Mouse (Mus musculus): ENCODE data around the gene Rab11fip5. TPM values are rescaled to one million over a fixed set of nuclear protein-coding genes. Genes with fewer than 3 reads are reported as not detected.
A peak's percentile ranks its signal among the peaks of the same experiment; 100 is the strongest.

The Rab11fip5 gene
- total RNA-seq (2021): 10 to 100 TPM; 65.7 to 66.8 TPM

GRCm38 (mm10) chr6:85373951-85374733 is at the start of gene Rab11fip5:
TSS of gene Rab11fip5 (minus strand) at chr6:85374634.
- intact Hi-C loops (cut with DNase I): loop anchor here (1.0 kb wide), 1 partner anchor 41 kb away; the partner anchor contains the start of gene Sfxn5
- peak; percentile 32 to 33 for DNase-seq (ENCODE audit: low spot score in 2 of 2)

- intact Hi-C loops (cut with DNase I): no loop called here
- DNase-seq (ENCODE audit: low spot score in 2 of 2): no peak
Measured at GRCm38 (mm10) chr6:85423836-85424379, 49.5 kb upstream of the Rab11fip5 start, which contains the start of gene Noto. TSS of gene Noto (plus strand) at chr6:85423886.

GRCm38 (mm10) chr6:85419150-85419549 is 44.7 kb upstream of the Rab11fip5 start:
- intact Hi-C loops (cut with DNase I): no loop called here

GRCm38 (mm10) chr6:85415829-85416228 is 41.4 kb upstream of the Rab11fip5 start:
- no peak for DNase-seq (ENCODE audit: low spot score in 2 of 2)
- intact Hi-C loops (cut with DNase I): no loop called here

More at GRCm38 (mm10) chr6:85419150-85419549, 44.7 kb upstream of the Rab11fip5 start:
- no peak for DNase-seq (ENCODE audit: low spot score in 2 of 2)

GRCm38 (mm10) chr6:85410771-85411273 is 36.4 kb upstream of the Rab11fip5 start:
- DNase-seq (ENCODE audit: low spot score in 2 of 2): peak; percentile 18 to 52
- intact Hi-C loops (cut with DNase I): loop anchor here (2.0 kb wide), 1 partner anchor 256 kb away; no protein-coding TSS in a partner anchor

- intact Hi-C loops (cut with DNase I): no loop called here
Measured at GRCm38 (mm10) chr6:85409003-85409402, 34.6 kb upstream of the Rab11fip5 start.

GRCm38 (mm10) chr6:85403039-85403438 is 28.6 kb upstream of the Rab11fip5 start:
- intact Hi-C loops (cut with DNase I): no loop called here
- no peak for DNase-seq (ENCODE audit: low spot score in 2 of 2)

More at GRCm38 (mm10) chr6:85409003-85409402, 34.6 kb upstream of the Rab11fip5 start:
- no peak for DNase-seq (ENCODE audit: low spot score in 2 of 2)

GRCm38 (mm10) chr6:85402613-85403012 is 28.2 kb upstream of the Rab11fip5 start:
- intact Hi-C loops (cut with DNase I): no loop called here
- DNase-seq (ENCODE audit: low spot score in 2 of 2): no peak

- peak in 1 of 2 experiments; percentile 8 for DNase-seq (ENCODE audit: low spot score in 2 of 2)
- intact Hi-C loops (cut with DNase I): loop anchor here (5.0 kb wide), 1 partner anchor 162 kb away; no protein-coding TSS in a partner anchor
Measured at GRCm38 (mm10) chr6:85399715-85400114, 25.3 kb upstream of the Rab11fip5 start.

- peak; percentile 28 to 44 for DNase-seq (ENCODE audit: low spot score in 2 of 2)
- intact Hi-C loops (cut with DNase I): loop anchor here (5.0 kb wide), 1 partner anchor 160 kb away; no protein-coding TSS in a partner anchor
Measured at GRCm38 (mm10) chr6:85397165-85397564, 22.7 kb upstream of the Rab11fip5 start.

GRCm38 (mm10) chr6:85395360-85395759 is 20.9 kb upstream of the Rab11fip5 start:
- intact Hi-C loops (cut with DNase I): loop anchor here (5.0 kb wide), 1 partner anchor 158 kb away; no protein-coding TSS in a partner anchor
- no peak for DNase-seq (ENCODE audit: low spot score in 2 of 2)

GRCm38 (mm10) chr6:85391803-85392202 is 17.4 kb upstream of the Rab11fip5 start:
- DNase-seq (ENCODE audit: low spot score in 2 of 2): peak; percentile 61 to 66
- intact Hi-C loops (cut with DNase I): loop anchor here (1.0 to 5.0 kb wide), 2 partner anchors 46 to 240 kb away; no protein-coding TSS in a partner anchor

GRCm38 (mm10) chr6:85388608-85389007 is 14.2 kb upstream of the Rab11fip5 start:
- no peak for DNase-seq (ENCODE audit: low spot score in 2 of 2)
- intact Hi-C loops (cut with DNase I): no loop called here

- no peak for DNase-seq (ENCODE audit: low spot score in 2 of 2)
- intact Hi-C loops (cut with DNase I): no loop called here
Measured at GRCm38 (mm10) chr6:85382791-85383190, 8.4 kb upstream of the Rab11fip5 start.

GRCm38 (mm10) chr6:85381648-85382020 is 7.2 kb upstream of the Rab11fip5 start:
- DNase-seq (ENCODE audit: low spot score in 2 of 2): no peak
- intact Hi-C loops (cut with DNase I): loop anchor here (2.0 kb wide), 1 partner anchor 35 kb away; no protein-coding TSS in a partner anchor

- intact Hi-C loops (cut with DNase I): loop anchor here (2.0 kb wide), 1 partner anchor 34 kb away; no protein-coding TSS in a partner anchor
- no peak for DNase-seq (ENCODE audit: low spot score in 2 of 2)
Measured at GRCm38 (mm10) chr6:85380901-85381647, 6.6 kb upstream of the Rab11fip5 start.

GRCm38 (mm10) chr6:85380201-85380900 is 5.9 kb upstream of the Rab11fip5 start:
- intact Hi-C loops (cut with DNase I): loop anchor here (2.0 kb wide), 1 partner anchor 34 kb away; no protein-coding TSS in a partner anchor
- peak; percentile 77 to 90 for DNase-seq (ENCODE audit: low spot score in 2 of 2)

- intact Hi-C loops (cut with DNase I): no loop called here
- DNase-seq (ENCODE audit: low spot score in 2 of 2): no peak
Measured at GRCm38 (mm10) chr6:85378629-85379028, 4.2 kb upstream of the Rab11fip5 start.

GRCm38 (mm10) chr6:85377876-85378275 is 3.4 kb upstream of the Rab11fip5 start:
- intact Hi-C loops (cut with DNase I): no loop called here
- DNase-seq (ENCODE audit: low spot score in 2 of 2): no peak

Data from left cerebral cortex, postnatal 25 days (tissue).